Mouse (Mus musculus): ENCODE data around the gene Proser3. TPM values are rescaled to one million over a fixed set of nuclear protein-coding genes. Genes with fewer than 3 reads are reported as not detected.

The Proser3 gene
- total and polyA plus RNA-seq, 2 experiments from 2014 or later, result 2.5 to 7.1 TPM

GRCm38 (mm10) chr7:30596093-30596492, 44.0 kb upstream of the Proser3 start:
- TF ChIP-seq CTCF (IDR thresholded peaks at IDR 0.05; ENCODE audit: low read depth), result no peak
- TF ChIP-seq EP300 (IDR thresholded peaks at IDR 0.05; ENCODE audit: low read depth), result no peak
- WGBS, result 71% methylated on average over 5 of the region's 5 CpGs
- Histone ChIP-seq H3K36me3 (replicated peaks; ENCODE audit: control insufficient read depth, insufficient read depth, low read length) (no peaks in the 10 kb centered on the region), H3K4me3 (ENCODE audit: low read depth, low read length) (no peak overlapping the region), H3K9ac (replicated peaks; ENCODE audit: low read depth, low read length) (no peak overlapping the region), H3K9me3 (replicated peaks; ENCODE audit: control insufficient read depth, low read length) (no peaks in the 10 kb centered on the region), H3K4me2 (ENCODE audit: low read depth, low read length) (no peak overlapping the region), H3K4me1 (ENCODE audit: control insufficient read depth, insufficient read depth) (0 out of 2 replicates have a peak, but pooled peaks cover 6% of the 10 kb centered on the region), H3K27ac (ENCODE audit: low read depth) (no peak overlapping the region), H3K27me3 (ENCODE audit: control insufficient read depth, insufficient read depth, low read length) (0 out of 2 replicates have a peak, but pooled peaks cover 2% of the 10 kb centered on the region)
- ATAC-seq (ENCODE audit: insufficient read depth, low read depth) (no peak), DNase-seq (ENCODE audit: low spot score) (no peak)

GRCm38 (mm10) chr7:30594510-30595024, 42.5 kb upstream of the Proser3 start:
- DNase-seq (ENCODE audit: low spot score) (no peak), ATAC-seq (ENCODE audit: insufficient read depth, low read depth) (no peak)
- Histone ChIP-seq H3K9me3 (replicated peaks; ENCODE audit: control insufficient read depth, low read length) (no peaks in the 10 kb centered on the region), H3K27ac (ENCODE audit: low read depth) (no peak overlapping the region), H3K36me3 (replicated peaks; ENCODE audit: control insufficient read depth, insufficient read depth, low read length) (no peaks in the 10 kb centered on the region), H3K4me2 (ENCODE audit: low read depth, low read length) (no peak overlapping the region), H3K9ac (replicated peaks; ENCODE audit: low read depth, low read length) (no peak overlapping the region), H3K4me1 (ENCODE audit: control insufficient read depth, insufficient read depth) (0 out of 2 replicates have a peak, but pooled peaks cover 4% of the 10 kb centered on the region), H3K4me3 (ENCODE audit: low read depth, low read length) (no peak overlapping the region), H3K27me3 (ENCODE audit: control insufficient read depth, insufficient read depth, low read length) (0 out of 2 replicates have a peak, but pooled peaks cover 2% of the 10 kb centered on the region)
- TF ChIP-seq CTCF (IDR thresholded peaks at IDR 0.05; ENCODE audit: low read depth), result no peak
- TF ChIP-seq EP300 (IDR thresholded peaks at IDR 0.05; ENCODE audit: low read depth), result no peak
- WGBS, result 66% methylated on average over 4 of the region's 4 CpGs

GRCm38 (mm10) chr7:30593579-30594509, 41.7 kb upstream of the Proser3 start:
- 66% methylated on average over 10 of the region's 10 CpGs for WGBS
- Histone ChIP-seq H3K27me3 (ENCODE audit: control insufficient read depth, insufficient read depth, low read length) (0 out of 2 replicates have a peak, but pooled peaks cover 2% of the 10 kb centered on the region), H3K9me3 (replicated peaks; ENCODE audit: control insufficient read depth, low read length) (no peaks in the 10 kb centered on the region), H3K4me3 (ENCODE audit: low read depth, low read length) (no peak overlapping the region), H3K36me3 (replicated peaks; ENCODE audit: control insufficient read depth, insufficient read depth, low read length) (no peaks in the 10 kb centered on the region), H3K4me2 (ENCODE audit: low read depth, low read length) (no peak overlapping the region), H3K4me1 (ENCODE audit: control insufficient read depth, insufficient read depth) (0 out of 2 replicates have a peak, but pooled peaks cover 4% of the 10 kb centered on the region), H3K9ac (replicated peaks; ENCODE audit: low read depth, low read length) (no peak overlapping the region), H3K27ac (ENCODE audit: low read depth) (no peak overlapping the region)
- TF ChIP-seq EP300 (IDR thresholded peaks at IDR 0.05; ENCODE audit: low read depth) (no peak), CTCF (IDR thresholded peaks at IDR 0.05; ENCODE audit: low read depth) (no peak)
- no peak for DNase-seq (ENCODE audit: low spot score)
- ATAC-seq (ENCODE audit: insufficient read depth, low read depth), result no peak

- H3K4me1 ChIP-seq (ENCODE audit: control insufficient read depth, insufficient read depth), result 0 out of 2 replicates have a peak, but pooled peaks cover 4% of the 10 kb centered on the region
- no peak overlapping the region for H3K4me2 ChIP-seq (ENCODE audit: low read depth, low read length)
- no peaks in the 10 kb centered on the region for H3K9me3 ChIP-seq (replicated peaks; ENCODE audit: control insufficient read depth, low read length)
- H3K4me3 ChIP-seq (ENCODE audit: low read depth, low read length), result no peak overlapping the region
- no peaks in the 10 kb centered on the region for H3K36me3 ChIP-seq (replicated peaks; ENCODE audit: control insufficient read depth, insufficient read depth, low read length)
- H3K27ac ChIP-seq (ENCODE audit: low read depth), result no peak overlapping the region
- no peak for TF ChIP-seq EP300 (IDR thresholded peaks at IDR 0.05; ENCODE audit: low read depth)
- no peak for TF ChIP-seq CTCF (IDR thresholded peaks at IDR 0.05; ENCODE audit: low read depth)
- DNase-seq (ENCODE audit: low spot score) (no peak), ATAC-seq (ENCODE audit: insufficient read depth, low read depth) (no peak)
- no peak overlapping the region for H3K9ac ChIP-seq (replicated peaks; ENCODE audit: low read depth, low read length)
- 0 out of 2 replicates have a peak, but pooled peaks cover 2% of the 10 kb centered on the region for H3K27me3 ChIP-seq (ENCODE audit: control insufficient read depth, insufficient read depth, low read length)
- WGBS, result 36% methylated on average over 5 of the region's 5 CpGs
These were observed 40.8 kb upstream of the Proser3 start for GRCm38 (mm10) chr7:30592772-30593423.

- TF ChIP-seq EP300 (IDR thresholded peaks at IDR 0.05; ENCODE audit: low read depth) (no peak), CTCF (IDR thresholded peaks at IDR 0.05; ENCODE audit: low read depth) (no peak)
- Histone ChIP-seq H3K27ac (ENCODE audit: low read depth) (no peak overlapping the region), H3K4me1 (ENCODE audit: control insufficient read depth, insufficient read depth) (peaks cover 14% of the 10 kb centered on the region)
These were observed 39.5 kb upstream of the Proser3 start for GRCm38 (mm10) chr7:30591605-30591951.

More at GRCm38 (mm10) chr7:30591605-30591951, 39.5 kb upstream of the Proser3 start:
- Histone ChIP-seq H3K36me3 (replicated peaks; ENCODE audit: control insufficient read depth, insufficient read depth, low read length) (no peaks in the 10 kb centered on the region), H3K4me2 (ENCODE audit: low read depth, low read length) (no peak overlapping the region), H3K9ac (replicated peaks; ENCODE audit: low read depth, low read length) (no peak overlapping the region), H3K4me3 (ENCODE audit: low read depth, low read length) (no peak overlapping the region), H3K9me3 (replicated peaks; ENCODE audit: control insufficient read depth, low read length) (no peaks in the 10 kb centered on the region), H3K27me3 (ENCODE audit: control insufficient read depth, insufficient read depth, low read length) (0 out of 2 replicates have a peak, but pooled peaks cover 2% of the 10 kb centered on the region)
- 55% methylated on average over 4 of the region's 4 CpGs for whole genome bisulfite sequencing
- no peak for DNase-seq (ENCODE audit: low spot score)
- no peak for ATAC-seq (ENCODE audit: insufficient read depth, low read depth)

Data from heart, postnatal 0 days (tissue).